Mouse (Mus musculus) thymus, adult 2 months (tissue): Measurements from ENCODE around the gene Clec2l. TPM values are rescaled to one million over a fixed set of nuclear protein-coding genes. Genes with fewer than 3 reads are reported as not detected.

ENCODE experiments used
- DNase-seq: peaks from one replicate; pipeline ENCODE4 v3.0.0; 2021
- H3K27ac ChIP-seq: fragments of 200-500 bp; 2 replicates; pipeline ENCODE4 v1.5.1; 2012; ENCODE audit warnings: low read length, control low read depth; ENCODE audit not compliant: control insufficient read depth, insufficient read depth
- H3K27me3 ChIP-seq: fragments of 200-500 bp; 2 replicates; pipeline ENCODE4 v1.6.1; 2012; ENCODE audit warnings: mild to moderate bottlenecking, low read length, moderate library complexity, mixed read lengths; ENCODE audit not compliant: control insufficient read depth, insufficient read depth
- H3K36me3 ChIP-seq: fragments of 200-500 bp; 2 replicates; pipeline ENCODE4 v1.6.1; 2012; ENCODE audit warnings: mild to moderate bottlenecking, low read length, moderate library complexity; ENCODE audit not compliant: control insufficient read depth, insufficient read depth
- H3K4me1 ChIP-seq: fragments of 200-500 bp; replicated peaks from 2 replicates; pipeline ENCODE4 v1.6.1; 2012; ENCODE audit warnings: low read length; ENCODE audit not compliant: control insufficient read depth, insufficient read depth
- H3K4me3 ChIP-seq: fragments of 200-500 bp; 2 replicates; pipeline ENCODE4 v1.5.1; 2012; ENCODE audit warnings: mild to moderate bottlenecking, low read length, control low read depth, moderate library complexity; ENCODE audit not compliant: control insufficient read depth, insufficient read depth
- CTCF ChIP-seq: fragments of 200-500 bp; IDR thresholded peaks from 2 replicates; pipeline ENCODE4 v1.5.1; 2012; ENCODE audit warnings: mild to moderate bottlenecking, control low read depth, low read length, moderate library complexity, borderline replicate concordance; ENCODE audit not compliant: control insufficient read depth, poor library complexity, insufficient read depth; ENCODE audit errors: extremely low read depth
- POLR2A ChIP-seq: fragments of 200-500 bp; IDR thresholded peaks from 2 replicates; pipeline ENCODE4 v1.6.1; 2012; ENCODE audit warnings: mild to moderate bottlenecking, low read length, control low read depth, moderate library complexity; ENCODE audit not compliant: control insufficient read depth, poor library complexity, insufficient read depth; ENCODE audit errors: extremely low read depth
- WGBS: fragments of 180-500 bp; shearing (Covaris S2); methylation state at CpG from one replicate; pipeline ENCODE4 v1.1.7; 2018; 5-methylcytosine and 5-hydroxymethylcytosine counted together
- polyA plus RNA-seq: library from polyadenylated mRNA; depleted of rRNA; stranded (reverse); fragments of >200 nt; gene quantifications from 2 replicates; pipeline ENCODE4 v1.2.3, GENCODE M21; 2012; rRNA removed

The Clec2l gene
- polyA plus RNA-seq, 1 experiment, result 0.67 TPM

DNA sequence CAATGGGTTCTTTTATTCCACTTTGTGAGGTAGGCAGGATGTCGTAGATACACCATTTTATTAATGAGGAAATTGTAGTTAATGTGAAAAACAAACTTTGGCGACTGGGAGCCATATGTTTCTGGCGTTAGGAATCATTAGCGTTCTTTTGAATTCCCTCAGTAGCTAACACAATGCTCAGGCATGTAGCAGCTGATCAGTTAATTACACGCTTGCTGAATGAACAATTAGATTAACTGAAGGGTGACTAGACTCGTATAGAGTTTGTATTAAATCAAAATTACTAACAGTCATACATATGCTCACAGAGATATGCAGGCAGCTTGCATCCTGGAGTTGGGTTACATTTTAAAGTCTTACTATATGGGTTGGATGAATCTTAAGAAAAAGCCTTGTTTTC, 56.4 kb downstream of the Clec2l start:
- WGBS, result 97% methylated on average over 6 of the region's 6 CpGs
- no peak for TF ChIP-seq CTCF
- no peak for TF ChIP-seq POLR2A
- Histone ChIP-seq H3K4me1 (no peaks in the 10 kb centered on the region), H3K36me3 (no peaks in the 10 kb centered on the region), H3K4me3 (no peak overlapping the region), H3K27ac (no peak overlapping the region), H3K27me3 (no peaks in the 10 kb centered on the region)
- no peak for DNase-seq

DNA sequence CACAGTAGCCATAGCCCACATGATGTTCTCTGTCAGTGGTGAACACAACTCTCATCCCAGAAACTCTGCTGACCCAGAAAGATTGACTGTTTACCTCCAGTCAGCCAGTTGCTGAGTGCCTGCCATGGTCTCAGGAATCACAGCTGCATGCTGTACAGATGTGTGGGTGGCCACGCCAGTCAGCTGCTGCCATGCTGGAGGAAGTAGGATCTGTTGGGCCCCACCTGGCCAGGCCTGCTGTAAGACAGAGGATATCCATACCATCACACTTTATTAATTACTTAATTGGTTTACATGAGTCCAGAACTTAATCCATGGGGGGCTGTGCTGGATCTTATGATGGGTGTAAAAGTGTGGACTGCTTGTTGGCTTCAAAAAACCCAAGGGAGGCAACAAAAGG, 58.5 kb downstream of the Clec2l start:
- Histone ChIP-seq H3K27ac (no peak overlapping the region), H3K4me1 (no peaks in the 10 kb centered on the region), H3K27me3 (no peaks in the 10 kb centered on the region), H3K4me3 (no peak overlapping the region), H3K36me3 (no peaks in the 10 kb centered on the region)
- 85% methylated on average over 1 of the region's 1 CpGs for WGBS
- TF ChIP-seq POLR2A (no peak), CTCF (no peak)
- no peak for DNase-seq

DNA sequence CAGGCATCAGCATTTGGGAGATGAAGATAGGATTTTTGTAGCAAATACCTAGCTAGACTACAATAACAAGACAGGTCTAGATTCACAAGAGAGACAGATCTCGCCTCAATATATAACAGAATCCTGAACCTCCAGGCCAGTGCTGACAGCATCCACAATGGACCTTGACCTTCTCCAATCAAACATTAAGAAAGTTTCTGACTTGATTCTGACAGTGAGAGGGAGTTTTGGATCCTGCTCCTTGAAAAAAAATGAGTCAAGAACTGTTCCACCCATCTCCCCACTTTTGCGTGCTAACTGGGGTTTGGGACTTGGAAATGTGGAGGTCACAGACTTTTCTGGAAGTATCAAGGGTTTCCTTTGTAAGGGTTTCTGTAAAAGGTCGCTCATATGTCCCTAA, 62.6 kb downstream of the Clec2l start:
- DNase-seq, result no peak
- no peaks in the 10 kb centered on the region for H3K4me1 ChIP-seq
- no peak overlapping the region for H3K4me3 ChIP-seq
- WGBS, result 95% methylated on average over 3 of the region's 3 CpGs
- H3K27me3 ChIP-seq, result no peaks in the 10 kb centered on the region
- no peak overlapping the region for H3K27ac ChIP-seq
- H3K36me3 ChIP-seq, result no peaks in the 10 kb centered on the region
- no peak for TF ChIP-seq POLR2A
- TF ChIP-seq CTCF, result no peak

Other genes with a start within 250 kb of the Clec2l start
- 16.2 and 16.6 TPM in 2 replicates for gene Ubn2, start 229.1 kb upstream of the Clec2l start, polyA plus RNA-seq
- 152 and 185 TPM in 2 replicates for gene Fmc1, start 129.6 kb upstream of the Clec2l start, polyA plus RNA-seq
- 48.5 and 64.3 TPM in 2 replicates for gene Luc7l2, start 111.7 kb upstream of the Clec2l start, polyA plus RNA-seq
- 0.41 and 0.44 TPM in 2 replicates for gene Klrg2, start 25.8 kb upstream of the Clec2l start, polyA plus RNA-seq
- 4.7 and 6.0 TPM in 2 replicates for gene Tbxas1, start 212.3 kb downstream of the Clec2l start, polyA plus RNA-seq
- 16.9 and 19.8 TPM in 2 replicates for gene Hipk2, start 213.1 kb downstream of the Clec2l start, polyA plus RNA-seq